Mouse (Mus musculus) liver (tissue): Measurements from ENCODE around the gene Crybg1.
A peak's percentile ranks its signal among the peaks of the same experiment; 100 is the strongest.
"Not testable (repeated sequence)": the region's sequence is repeated elsewhere in the genome, so short reads cannot be mapped to it uniquely, and the experiment has no call there.

Experiments
- DNase-seq: peaks from one replicate; pipeline ENCODE4 v3.0.0-alpha.2; 2020; ENCODE audit warnings: mixed read lengths

The Crybg1 gene

GRCm38 (mm10) chr10:44005677-44006641, 142.7 kb downstream of the Crybg1 start:
- DNase-seq = peak; percentile 20

GRCm38 (mm10) chr10:44004221-44004751, 144.4 kb downstream of the Crybg1 start:
- DNase-seq = peak; percentile 9

GRCm38 (mm10) chr10:44003551-44004151, 145.0 kb downstream of the Crybg1 start:
- DNase-seq = peak; percentile 32

DNA sequence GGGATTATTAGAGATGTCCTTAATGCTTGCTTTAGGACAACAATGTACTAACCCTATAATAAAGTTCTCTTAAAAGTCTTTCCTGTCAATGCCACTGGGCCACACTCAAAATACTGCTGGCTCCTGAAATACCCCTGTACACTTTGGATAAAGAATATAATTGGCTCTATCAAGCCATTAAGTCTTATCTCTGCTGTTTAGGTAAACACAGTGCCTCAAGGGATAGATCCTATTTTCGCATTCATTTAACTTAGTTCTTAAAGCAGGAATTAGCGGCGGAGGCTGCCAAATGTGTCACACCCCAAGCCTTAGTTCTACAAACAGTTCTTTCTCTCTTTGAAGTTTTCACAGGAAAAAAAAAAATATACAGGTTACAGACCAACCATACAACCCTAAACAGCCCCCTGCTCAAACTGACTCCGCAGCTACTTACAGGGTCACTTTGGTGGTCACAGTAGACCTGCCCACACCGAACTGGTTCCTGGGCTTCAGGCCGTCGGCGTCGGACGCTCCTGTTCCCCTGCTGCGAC, 145.6 kb downstream of the Crybg1 start:
- DNase-seq = no peak

GRCm38 (mm10) chr10:44002004-44002940, 146.4 kb downstream of the Crybg1 start:
- DNase-seq = peak; percentile 12

DNA sequence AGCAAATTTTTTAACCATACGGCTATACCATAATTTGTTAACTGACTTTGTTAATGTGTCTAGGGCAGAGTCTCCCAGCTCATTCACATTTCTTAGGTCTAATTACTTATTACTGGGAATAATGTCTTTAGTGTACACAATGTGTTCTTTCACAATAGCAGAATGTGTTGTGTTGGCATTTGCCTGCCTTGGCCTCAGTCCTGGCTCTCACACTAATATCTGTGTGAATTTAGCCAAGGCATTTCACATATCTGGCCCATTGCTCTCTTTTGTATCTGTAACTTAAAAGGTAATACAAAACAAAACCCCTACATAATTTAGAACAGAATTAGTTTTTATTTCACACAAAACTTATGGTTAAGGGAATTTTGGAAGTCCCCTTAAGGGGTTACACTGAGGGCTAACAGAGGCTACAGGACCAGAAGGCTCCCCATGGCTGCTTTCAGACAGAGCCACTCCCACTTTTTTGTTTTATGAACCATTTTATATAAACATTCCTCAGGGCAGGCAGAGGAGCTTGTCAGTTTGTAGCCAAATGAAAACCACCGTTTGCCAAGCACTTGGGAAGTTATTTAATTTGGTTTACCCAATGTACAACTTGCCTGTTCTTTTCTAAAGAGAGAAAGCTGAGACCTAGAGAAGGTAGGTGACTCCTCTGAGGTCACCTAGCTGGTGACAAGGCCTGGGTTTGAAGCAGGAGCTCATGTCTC, 148.3 kb downstream of the Crybg1 start:
- no peak for DNase-seq

DNA sequence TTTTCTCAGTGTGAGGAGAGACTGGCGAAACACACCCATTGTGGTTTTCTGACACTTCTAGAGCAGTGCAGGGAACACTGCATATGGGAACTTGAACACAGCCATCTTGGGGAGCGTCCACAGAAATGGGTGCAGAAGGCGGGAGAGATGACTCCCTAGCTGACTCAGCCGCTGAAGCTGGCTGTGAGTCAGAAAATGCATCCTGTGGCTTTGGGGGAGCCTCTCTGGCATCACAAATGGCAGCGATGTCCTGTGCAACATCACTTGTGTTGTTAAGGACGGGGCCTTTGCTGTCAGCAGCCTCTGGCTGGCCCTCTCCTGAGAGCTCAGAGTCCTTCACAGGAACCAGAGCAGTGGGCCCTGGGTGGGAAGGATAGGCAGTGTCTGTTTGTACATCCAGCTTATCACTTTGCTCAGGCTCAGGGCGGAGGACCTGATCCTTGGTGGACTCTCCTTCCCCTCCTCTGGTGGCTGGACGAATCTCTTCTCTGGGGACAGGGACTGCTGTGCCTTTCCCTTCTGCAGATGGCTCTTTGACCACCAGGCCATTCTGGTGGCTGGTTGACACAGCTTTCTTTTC, 150.1 kb downstream of the Crybg1 start:
- peak; percentile 43 for DNase-seq

DNA sequence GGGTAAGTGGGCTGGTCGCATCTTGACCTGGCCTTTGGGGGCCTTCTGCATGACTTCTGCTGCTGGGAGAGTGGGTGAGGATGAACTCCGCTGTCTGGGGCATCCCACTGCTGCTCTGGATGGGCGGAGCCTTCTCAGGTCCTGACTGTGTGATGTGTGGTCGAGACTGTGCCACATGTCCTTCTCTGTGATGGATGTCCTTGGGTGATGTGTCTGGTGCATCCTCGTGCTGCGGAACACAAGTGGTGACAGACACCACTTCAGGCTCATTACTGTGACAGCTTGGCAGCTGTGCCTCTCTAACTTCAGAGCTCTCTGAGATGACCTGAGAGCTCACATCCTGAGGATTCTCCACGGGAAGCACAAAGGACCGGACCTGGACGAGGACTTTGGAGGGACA, 150.6 kb downstream of the Crybg1 start:
- DNase-seq = no peak

DNA sequence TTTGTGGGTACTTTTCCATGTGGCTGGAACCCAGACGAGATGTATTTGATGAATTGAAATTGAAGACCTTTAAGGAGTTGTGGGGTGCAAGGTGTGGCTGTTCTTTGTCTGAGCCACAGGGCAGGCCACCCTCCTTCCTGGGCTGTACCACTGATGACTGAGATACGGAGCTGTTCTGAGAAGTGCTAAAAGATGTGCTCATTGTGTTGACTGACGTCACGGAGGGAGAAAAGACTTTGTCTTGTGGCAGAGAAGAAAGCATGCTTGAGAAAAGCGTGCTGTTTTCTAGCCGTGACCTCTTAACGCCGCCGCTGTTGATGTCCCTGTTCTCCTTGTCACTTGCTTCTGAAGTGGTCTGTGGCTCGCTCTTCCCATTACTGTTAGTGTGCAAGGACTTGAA, 151.4 kb downstream of the Crybg1 start:
- DNase-seq = no peak

GRCm38 (mm10) chr10:43995858-43996650, 152.6 kb downstream of the Crybg1 start:
- DNase-seq = peak; percentile 15

DNA sequence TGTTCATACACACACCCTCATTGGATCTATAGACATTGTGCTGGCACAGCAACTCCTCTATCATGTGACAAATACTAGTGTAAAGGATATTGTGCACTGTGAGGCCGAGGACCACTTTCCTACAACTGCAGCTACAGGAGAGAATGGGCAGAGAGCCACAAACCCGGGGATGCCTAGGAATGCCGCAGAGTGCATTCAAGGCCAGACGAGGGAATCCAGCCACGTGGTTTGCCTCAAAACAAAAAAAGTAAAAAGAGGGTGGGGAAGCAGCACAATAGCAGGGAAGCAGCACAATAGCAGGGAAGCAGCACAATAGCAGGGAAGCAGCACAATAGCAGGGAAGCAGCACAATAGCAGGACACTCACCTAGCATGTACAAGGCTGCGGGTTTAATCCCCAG, 155.5 kb downstream of the Crybg1 start:
- no peak for DNase-seq

DNA sequence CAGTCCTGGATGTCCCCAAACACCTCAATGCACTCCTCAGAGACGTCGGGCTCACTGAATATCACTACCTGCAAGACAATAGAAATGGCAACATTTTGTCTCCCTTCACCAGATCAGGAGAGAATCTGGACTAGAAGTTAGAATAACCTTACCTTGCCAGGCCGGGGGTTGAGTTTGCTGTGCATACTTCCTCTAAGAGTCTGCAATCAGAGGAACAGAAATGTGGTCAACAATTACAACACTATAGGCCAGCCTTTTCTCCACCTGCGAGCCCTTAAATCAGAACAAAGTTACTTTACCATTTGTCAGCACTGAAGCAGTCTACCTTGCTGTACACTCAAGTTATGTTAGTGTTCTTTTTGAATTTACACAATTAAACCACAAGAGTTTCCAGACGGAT, 156.1 kb downstream of the Crybg1 start:
- DNase-seq = no peak

- DNase-seq = no peak
Measured at GRCm38 (mm10) chr10:43991268-43991667, 157.4 kb downstream of the Crybg1 start.

DNA sequence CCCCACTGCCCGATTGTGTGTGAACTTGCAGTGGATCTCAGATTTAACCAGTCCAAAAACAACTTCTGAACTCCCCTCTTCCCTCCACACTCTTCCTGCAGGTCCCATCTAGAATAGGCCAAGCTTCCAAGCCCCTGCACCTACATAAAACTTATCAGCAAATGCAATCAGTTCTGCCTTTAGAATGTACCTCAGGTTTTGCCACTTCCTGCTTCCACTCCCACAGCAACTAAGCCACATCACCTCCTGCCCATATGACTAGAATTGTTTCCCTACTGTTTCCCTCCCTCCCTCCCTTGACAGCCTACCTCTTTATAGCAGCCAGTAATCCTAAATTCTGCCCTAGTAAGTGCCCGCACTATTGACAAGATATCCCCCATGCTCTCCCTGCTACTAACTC, 164.8 kb downstream of the Crybg1 start:
- DNase-seq = no peak

GRCm38 (mm10) chr10:43983241-43983640, 165.4 kb downstream of the Crybg1 start:
- no peak for DNase-seq

- DNase-seq = no peak
Measured at GRCm38 (mm10) chr10:43982470-43982869, 166.2 kb downstream of the Crybg1 start.

GRCm38 (mm10) chr10:43980742-43981141, 167.9 kb downstream of the Crybg1 start:
- DNase-seq = not testable (repeated sequence)

DNA sequence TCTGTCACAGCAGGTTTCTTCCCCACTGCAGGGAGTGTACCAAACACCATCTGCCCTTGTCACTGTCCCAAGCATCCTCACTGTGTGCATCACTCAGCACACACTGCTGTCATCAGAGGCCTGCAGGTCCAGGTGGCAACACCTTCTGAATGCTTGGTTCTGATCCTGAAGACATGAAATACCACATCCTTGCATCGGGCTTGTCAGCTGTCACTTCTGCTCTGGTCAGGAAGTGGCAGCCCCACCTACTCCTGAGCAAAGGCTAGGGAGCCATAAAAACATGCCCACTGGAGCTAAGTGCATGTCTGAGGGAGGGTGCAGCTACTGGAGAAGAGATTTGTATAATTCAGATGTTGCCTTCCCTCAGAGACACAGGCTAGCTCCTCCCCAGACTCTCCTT, 168.6 kb downstream of the Crybg1 start:
- DNase-seq = no peak

DNA sequence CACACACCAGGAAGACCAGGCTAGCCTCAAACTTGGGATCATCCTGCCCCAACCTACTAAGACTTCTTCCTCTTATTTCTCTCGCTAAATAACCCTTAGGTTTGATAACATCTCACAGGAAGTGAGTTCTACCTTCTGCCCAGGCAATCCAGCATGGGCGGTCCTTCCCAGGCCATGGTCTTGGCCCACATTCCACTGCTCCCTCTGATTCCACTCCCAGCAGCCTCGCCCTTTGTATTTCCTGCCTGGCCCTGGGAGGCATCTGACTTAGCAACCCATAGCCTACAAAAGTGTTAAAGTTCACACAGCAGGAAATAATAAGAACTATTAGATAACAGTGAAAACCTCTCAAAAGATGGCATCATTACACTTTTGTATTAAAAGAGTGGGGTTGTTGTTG, 171.3 kb downstream of the Crybg1 start:
- no peak for DNase-seq

- DNase-seq = no peak
Measured at GRCm38 (mm10) chr10:43973244-43973643, 175.4 kb downstream of the Crybg1 start.

DNA sequence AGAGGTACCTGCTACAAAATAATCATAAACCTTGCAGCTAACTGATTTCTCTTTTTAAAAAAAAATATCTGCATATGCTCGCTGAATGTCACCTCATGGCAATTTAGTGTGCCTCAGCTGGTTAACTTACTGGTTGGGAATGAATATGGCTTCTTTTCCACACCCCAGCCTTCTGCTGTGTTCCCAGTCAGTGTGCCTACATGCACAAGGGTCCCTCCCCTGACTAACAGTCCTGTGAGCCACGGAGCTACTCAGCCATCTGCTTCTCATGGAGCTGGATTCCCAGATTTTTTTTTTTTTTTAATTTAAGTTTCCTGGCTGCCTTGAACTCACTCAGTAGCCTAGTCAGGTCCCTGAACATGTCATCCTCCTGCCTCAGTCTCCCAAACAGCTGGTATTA, 183.7 kb downstream of the Crybg1 start:
- no peak for DNase-seq
